Mouse (Mus musculus): ENCODE results near the gene Zfyve27.

Zfyve27 gene

DNA sequence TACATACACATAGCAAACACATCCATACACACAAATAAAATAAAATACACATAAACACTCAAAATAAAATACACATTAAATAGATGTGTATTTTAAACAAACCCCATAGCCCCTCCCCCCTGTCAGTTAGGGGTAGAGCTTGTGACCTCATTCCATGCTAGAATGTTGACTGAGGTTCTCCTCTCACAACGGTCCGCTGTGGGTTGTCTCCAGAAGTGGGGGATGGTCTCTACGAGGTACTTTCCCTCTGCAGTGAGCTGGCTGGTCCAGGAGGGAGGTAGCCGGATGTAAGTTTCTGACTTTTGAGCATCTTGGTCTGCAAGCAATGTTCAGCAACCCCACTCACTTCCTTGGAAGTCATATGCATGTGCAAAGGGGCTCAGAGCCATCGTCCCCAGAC is at the start of gene Zfyve27:
Gene Zfyve27, plus strand, starts transcription at position 188 of the 400 bp plus-strand sequence.
- no peak for DNase-seq

GRCm38 (mm10) chr19:42115783-42116335 is 47.9 kb upstream of the Zfyve27 start:
- DNase-seq, result no peak

DNA sequence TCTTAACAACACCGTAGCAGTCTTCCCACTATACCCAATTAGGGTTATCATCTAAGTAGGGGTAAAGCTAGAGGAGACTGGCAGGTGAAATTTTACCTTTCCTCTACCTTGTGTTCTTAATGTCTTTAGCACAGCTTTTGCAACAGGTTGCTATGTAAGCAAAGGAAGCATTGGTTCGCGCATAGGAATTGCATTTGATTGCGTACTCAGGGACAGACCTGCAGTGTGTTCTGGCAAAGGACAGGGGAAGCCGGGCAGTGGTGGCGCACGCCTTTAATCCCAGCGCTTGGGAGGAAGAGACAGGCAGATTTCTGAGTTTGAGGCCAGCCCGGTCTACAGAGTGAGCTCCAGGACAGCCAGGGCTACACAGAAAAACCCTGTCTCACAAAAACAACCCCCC is 45.6 kb upstream of the Zfyve27 start:
- DNase-seq, result no peak

DNA sequence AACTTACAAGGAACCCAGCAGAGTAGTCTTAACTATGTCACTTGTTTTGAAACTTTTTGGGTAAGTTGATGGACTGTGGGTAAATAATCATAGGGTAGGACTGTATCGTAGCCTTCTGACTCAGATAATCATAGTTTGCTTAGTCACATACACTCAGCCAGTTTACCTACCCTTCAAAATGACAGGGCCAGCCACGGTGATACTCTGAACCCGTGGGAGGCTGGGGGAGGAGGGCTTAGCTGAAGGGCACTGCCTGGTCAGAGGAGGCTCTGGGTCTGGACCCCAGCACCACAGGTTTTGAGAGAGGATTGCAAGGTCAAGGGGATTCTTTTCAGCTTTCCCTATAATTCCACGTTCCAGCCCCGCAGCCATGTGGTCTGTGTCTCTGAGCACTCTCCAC is 45.2 kb upstream of the Zfyve27 start:
- no peak for DNase-seq

- no peak for DNase-seq
These were observed 43.3 kb upstream of the Zfyve27 start for GRCm38 (mm10) chr19:42120451-42120850.

DNA sequence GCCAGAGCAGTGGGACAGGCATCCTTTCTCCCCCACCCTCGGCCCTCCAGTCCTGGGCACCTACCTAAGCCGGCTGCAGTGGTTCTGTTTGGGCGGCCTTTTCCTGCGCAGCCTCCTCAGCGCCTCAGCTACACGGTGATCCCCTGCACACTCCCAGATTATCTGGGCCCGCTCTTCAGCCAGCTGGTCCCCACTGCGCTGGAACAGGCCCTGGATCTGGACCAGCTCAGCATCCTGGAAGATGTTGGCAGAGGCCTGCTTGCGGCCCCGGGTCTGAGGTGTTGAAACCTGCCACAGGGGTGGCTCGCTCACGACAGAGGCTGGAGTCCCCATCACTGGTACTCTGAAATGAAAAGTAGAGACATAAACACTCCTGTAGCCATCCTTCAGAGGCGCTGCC is 39.1 kb upstream of the Zfyve27 start:
- no peak for DNase-seq

DNA sequence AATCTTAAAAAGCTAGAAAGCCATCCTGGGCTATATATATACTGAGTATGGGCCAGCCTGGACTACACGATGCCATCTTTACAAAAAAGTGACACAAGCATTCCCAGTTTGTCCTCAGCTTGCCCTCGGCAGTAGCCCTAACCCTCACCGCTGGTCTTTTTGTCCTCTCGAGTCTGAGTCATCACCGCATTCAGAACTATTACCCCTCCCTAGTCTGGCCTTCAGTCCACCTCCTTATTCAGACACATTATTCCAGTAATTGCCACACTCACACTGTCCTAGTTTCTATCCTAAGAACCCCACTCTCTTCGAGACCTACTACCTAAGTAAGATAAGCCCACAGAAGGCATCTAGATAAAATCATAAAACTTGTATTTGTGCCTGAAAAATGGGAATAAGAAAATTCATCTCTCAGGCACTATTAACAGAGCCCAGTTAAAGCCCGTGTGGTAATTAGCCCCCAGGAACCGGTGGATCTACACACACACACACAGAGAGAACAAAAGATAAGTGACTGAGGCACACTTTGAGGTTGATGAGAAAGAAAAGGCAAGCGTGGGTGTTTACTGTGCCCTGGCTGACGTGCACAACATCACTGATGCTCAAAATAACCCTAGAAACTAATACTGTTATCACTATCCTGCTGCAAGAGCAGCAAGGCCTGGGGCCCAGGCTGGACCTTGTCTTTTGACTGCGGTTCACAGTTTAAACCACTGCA is 38.1 kb upstream of the Zfyve27 start:
- DNase-seq, result no peak

GRCm38 (mm10) chr19:42126219-42126605 is 37.5 kb upstream of the Zfyve27 start:
- DNase-seq, result no peak

DNA sequence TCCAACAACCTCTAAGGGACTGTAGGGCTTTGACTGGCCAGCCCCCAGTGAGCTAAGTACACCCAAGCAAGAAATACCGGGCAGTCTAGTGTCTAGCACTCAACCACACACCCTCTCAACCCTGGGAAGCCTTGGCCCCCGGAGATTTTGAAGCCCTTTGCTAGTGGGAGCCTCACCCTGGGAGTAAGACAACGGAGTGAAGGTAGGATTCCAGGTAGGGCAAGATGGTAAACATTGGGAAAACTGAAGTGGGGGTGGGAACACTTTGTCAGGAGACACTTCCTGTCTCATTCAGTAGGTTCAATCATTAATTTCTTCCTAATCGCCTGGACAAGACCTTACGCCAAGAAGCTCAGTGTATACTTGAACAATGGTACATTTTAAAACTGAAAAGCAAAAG is 36.7 kb upstream of the Zfyve27 start:
- DNase-seq, result no peak

DNA sequence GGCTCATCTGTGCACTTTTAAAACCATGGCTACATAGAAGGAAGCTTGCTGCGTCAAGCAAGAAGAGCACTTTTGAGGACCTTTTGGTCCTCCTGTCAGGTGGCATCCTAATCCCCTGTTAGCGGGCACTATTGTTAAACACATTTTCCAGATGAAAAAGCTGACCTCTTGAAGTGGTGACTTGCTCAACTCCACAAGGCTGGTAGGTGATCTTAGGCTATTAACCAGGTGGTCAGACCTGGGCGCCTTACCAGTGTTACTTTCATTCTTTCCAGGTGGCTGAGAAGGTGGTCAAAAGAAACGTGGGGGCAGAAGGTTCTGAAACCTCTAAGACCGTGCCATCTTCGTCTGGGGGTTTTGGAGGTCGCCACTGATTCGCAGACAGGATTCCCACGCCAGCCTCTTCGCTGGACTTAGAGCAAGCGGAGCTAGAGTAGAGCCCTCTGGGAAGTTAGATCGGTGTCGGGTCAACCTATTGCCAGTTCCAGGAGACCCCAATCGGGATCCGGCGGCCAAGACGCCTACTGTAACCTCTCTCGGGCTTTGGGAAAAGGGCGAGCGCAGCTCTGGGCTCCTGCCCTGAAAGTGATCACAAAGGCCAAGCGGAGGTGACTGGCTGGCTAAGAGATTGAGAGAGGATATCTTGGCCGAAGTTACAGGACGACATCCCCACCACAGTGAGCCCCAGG is 35.6 kb upstream of the Zfyve27 start:
- peak; percentile 23 for DNase-seq

DNA sequence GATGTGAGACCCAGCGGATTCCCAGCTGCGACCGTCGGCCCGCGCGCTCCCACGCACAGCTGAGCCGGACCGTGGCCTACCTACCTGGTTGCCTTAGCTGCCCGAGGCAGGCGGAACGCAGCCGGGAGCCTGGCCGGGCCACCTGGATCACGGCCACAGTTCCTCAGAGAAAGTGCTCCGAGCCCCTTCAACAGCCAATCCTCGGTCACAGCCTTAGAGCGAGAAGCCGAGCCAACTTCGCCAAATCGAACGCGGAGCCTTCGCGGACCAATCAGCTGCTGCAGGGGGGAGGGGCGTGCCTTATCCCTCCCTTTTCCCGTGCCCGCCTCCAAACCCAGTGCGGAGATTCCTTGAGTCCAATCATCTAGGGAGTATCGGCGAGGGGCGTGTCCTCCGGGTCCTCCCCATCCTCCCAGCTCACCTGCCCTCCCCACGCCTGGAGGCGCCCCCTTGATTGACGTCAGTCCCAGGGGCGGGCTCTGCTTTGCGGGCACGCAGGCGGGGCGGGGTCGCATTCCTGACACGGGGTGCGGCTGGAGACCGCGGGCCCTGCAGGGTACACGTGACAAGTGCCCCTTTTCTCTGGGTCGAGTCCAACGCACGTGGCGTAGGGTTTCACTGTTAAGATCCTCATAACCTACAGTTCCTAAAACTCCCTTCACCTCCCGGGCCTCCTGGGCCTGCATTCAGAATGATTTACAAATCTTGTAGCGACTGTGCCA is 34.8 kb upstream of the Zfyve27 start, which contains the start of gene Avpi1:
Gene Avpi1, minus strand, starts transcription at position 273 of the 722 bp plus-strand sequence.
- peak; percentile 99 for DNase-seq

DNA sequence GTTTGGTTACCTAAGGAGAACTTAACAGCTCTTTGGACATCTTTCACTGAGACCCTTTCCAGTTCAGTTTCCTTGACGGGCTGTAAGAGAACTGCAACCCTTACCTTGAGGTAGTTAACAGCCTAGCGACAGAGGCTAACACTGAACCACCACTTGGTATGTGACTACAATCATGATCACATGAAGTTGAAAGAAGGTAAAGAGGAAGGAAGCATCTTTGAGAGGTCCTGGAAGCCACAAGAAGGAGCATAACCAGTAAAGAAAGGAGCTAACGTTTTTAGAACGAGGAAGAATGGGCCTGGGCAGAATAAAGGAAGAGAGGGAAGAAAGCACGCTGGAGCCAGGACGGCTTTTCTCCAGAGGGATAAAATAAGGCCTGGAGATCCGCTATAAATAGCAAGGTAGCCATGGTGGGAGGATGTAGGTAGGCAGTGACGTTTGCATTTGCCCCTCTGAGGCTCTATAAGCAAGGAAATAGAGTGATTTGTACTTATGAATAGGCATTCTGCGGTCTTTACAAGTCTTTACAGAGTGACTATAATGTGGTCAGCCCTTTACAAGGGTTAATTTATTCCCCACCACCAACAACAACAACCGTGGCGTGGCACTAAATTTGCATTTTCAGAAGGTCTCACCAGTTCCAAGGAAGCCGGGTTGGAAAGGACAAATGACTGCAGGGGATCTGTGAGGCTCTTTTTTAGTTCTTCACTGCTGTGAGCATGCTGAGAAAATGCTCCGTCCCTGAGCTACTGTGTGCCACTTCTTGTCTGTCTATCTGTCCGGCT is 34.0 kb upstream of the Zfyve27 start:
- DNase-seq, result no peak

DNA sequence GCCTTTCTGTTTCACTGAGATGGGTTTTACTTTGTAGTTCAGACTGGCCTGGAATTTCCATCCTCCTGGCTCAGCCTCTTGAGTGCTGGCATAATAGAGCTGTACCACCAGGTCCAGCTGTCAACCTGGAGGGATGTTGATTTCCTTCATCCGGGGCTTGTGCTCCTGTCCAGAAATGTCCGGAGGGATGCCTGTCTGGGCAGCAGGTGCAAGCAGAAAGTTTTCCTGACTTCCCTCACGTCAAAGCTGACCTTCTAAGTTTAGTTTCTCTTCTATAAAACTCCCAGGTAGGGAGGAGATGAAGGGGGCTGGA is 33.5 kb upstream of the Zfyve27 start:
- no peak for DNase-seq

DNA sequence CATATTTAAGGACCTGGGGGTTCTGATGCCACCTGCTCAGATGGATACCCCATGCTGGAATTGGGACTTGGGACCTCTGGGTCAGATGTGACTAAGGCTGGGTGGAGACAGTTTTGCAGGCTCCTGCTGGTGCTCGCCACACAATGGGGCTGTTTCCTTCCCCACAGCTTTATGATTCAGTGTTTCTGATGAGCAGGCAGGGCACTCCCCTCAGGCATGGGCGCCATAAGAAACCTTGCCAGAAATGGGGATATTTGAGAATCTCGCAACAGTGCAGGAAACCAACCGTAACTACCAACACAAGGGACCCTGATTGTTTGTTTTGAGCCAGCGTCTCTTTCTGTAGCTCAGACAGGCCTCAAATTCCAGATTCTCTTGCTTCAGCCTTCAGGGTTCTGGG is 32.6 kb upstream of the Zfyve27 start:
- DNase-seq, result no peak

DNA sequence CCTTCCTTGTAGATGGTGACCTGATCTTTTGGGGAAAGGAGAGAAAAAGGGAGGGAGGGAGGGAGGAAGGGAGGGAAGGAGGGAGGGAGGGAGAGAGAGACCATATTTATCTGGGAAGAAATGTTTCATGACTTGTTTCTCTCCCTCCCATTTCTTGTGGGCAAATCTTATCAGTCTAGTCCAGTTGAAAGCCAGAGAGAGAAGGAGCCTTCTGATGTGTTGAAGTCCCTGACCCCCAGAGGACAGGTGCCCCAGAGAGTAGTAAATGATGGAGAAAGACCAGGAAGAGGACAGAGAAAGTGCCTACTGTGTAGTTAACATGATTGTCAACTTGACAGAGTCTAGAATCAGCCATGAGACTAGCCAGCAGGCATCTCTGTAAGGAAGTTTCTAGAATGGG is 28.7 kb upstream of the Zfyve27 start:
- DNase-seq, result no peak

DNA sequence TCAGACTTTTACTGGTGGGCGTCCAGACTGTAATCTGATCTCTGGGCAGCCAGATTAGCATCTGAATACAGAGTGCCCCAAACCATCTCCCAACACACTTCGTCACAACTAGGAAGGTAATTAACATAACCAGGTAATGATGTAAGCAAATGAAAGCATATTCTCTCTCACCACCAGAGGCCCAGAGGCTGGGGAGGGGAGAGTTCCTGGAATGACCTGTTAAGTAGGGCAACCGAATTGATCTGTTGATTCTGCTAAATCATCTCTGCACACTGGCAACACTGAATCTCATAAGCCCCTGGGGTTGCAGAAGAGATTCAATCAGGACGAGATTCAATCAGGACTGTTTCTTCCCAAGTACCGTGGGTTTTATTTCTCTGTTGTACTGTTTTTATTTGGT is 27.6 kb upstream of the Zfyve27 start:
- DNase-seq, result no peak

DNA sequence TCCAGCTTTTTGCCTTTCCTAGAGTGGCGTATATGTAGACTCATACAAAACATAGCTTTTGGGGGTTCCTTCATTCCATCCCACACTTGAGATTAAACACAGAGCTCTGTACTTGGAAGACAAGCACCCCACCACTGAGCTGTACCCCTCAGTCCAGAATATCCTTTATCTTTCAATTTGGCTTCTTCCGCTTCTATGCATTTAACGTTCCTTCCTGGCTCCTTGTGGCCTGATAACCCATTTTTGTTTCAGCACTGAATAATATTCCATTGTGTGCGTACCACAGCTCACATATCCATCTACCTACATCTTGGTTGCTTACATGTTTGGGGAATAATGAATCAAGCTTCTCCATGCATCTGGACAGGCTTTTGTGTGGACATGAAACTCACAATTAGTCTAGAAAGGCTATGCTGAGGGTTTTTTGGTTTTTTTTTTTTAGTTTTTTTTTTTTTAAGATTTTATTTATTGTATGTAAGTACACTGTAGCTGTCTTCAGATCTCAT is 26.5 kb upstream of the Zfyve27 start:
- no peak for DNase-seq

DNA sequence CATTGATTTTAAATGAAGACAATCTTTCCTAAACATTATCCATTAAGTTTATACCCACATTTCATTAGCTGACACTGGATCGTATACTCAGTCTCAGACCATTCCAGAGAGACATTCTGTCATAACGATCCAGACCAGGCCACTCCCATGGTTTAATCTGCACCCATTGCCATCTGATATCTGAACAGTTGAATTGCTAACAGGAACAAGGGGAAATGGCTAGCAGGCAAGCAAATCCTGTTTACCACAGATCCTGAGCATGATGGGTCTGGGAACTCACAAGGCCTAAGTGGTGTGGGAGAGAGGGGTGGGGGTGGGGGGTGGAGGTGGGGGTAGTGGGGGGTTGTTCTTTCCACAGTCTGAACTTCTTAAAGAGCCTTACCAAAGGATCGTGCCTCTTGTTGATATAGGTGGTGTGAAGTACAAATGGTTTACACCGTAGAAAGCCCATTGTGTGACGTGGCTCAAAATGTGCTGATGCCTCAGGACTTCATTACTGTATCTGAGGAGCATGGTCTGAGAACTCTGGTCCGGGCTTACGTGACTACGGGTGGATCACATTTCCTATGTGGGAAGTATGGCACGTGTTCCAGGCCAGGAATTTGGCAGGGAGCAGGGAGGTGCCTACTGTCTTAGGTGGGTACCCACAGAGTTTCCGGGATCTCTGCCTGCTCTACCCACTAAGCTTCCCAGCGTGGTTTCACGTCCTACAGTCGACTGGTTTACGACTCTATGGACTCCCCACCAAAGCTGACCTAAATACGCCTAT is 25.1 kb upstream of the Zfyve27 start:
- DNase-seq, result no peak

DNA sequence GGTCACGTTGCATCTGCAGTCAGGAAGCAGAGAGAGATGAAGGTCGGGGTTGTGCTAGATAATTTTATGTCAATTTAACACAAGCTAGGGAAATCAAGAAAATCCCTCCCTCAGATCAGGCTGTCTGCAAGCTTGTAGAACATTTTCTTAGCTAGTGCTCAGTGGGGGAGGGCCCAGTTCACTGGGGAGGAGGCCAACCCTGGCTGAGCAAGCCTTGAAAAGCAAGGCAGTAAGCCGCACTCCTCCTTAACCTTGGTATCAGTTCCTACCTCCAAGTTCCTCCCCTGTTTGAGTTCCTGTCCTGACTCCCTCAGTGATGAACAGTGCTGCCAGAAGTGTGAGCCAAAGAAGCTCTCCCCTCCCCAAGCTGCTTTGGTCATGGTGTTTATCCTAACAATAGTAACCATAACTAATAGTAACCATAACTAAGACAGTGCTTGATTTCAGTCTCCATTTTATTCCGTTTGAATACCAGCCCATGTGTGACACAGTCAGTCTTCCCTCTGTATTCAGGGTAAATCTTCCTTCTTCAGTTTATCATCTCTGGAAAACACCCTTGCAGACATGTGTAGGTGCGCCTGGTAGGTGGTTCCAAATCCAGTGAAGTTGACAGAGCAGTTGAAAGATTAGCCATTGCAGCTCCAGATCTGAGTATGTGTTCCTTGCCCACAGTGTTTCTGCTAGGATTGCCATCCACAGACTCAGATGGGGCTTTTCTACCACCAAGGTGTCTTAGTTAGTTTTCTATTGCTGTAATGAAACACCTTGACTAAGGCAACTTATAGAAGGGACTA is 23.8 kb upstream of the Zfyve27 start:
- DNase-seq, result no peak

DNA sequence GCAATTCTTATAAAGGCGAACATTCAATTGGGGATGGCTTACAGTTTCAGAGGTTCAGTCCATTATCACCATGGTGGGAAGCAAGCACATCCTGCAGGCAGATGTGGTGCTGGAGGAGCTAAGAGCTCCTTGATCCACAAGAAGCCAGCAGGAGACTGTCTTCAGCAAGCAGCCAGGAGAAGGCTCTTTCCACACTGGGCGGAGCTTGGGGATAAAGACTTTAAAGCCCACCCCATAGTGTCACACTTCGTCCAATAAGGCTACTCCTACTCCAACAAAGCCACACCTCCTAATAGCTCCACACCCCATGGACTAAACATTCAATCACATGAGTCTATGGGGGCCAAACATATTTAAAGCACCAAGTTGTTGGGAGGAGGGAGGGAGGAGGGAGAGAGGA is 21.8 kb upstream of the Zfyve27 start:
- no peak for DNase-seq

- no peak for DNase-seq
These were observed 21.0 kb upstream of the Zfyve27 start for GRCm38 (mm10) chr19:42142757-42143156.

All from kidney, postnatal 14 days (tissue).